Mouse (Mus musculus) heart, embryonic 15.5 days (tissue): Measurements from ENCODE around the gene Stox2. TPM values are rescaled to one million over a fixed set of nuclear protein-coding genes. Genes with fewer than 3 reads are reported as not detected.

Experiments used
- ATAC-seq: fragments of 200-750 bp; cut with Nextera tagmentation; replicated peaks from 2 replicates; pipeline ENCODE4 v1.8.0; 2017; ENCODE audit warnings: low read depth, moderate TSS enrichment; ENCODE audit not compliant: insufficient number of reproducible peaks, insufficient read depth, low FRiP score
- H3K27ac ChIP-seq: fragments of 300-500 bp; sonication (generic); 2 replicates; pipeline ENCODE4 v1.5.1; 2015; ENCODE audit warnings: mild to moderate bottlenecking, inconsistent platforms
- H3K27me3 ChIP-seq: fragments of 300-500 bp; sonication (generic); 2 replicates; pipeline ENCODE4 v1.6.1; 2015; ENCODE audit warnings: inconsistent platforms
- H3K36me3 ChIP-seq: fragments of 300-500 bp; sonication (generic); 2 replicates; pipeline ENCODE4 v1.6.1; 2015; ENCODE audit warnings: mild to moderate bottlenecking, inconsistent platforms
- H3K4me1 ChIP-seq: fragments of 300-500 bp; sonication (generic); replicated peaks from 2 replicates; pipeline ENCODE4 v1.6.1; 2015; ENCODE audit warnings: inconsistent platforms
- H3K4me2 ChIP-seq: fragments of 300-500 bp; sonication (generic); 2 replicates; pipeline ENCODE4 v1.6.1; 2015; ENCODE audit warnings: inconsistent platforms, mild to moderate bottlenecking, moderate library complexity
- H3K4me3 ChIP-seq: fragments of 300-500 bp; sonication (generic); 2 replicates; pipeline ENCODE4 v1.5.1; 2015; ENCODE audit warnings: mild to moderate bottlenecking, inconsistent platforms
- H3K9ac ChIP-seq: fragments of 300-500 bp; sonication (generic); 2 replicates; pipeline ENCODE4 v1.6.1; 2015; ENCODE audit warnings: mild to moderate bottlenecking, inconsistent platforms
- H3K9me3 ChIP-seq: fragments of 300-500 bp; sonication (generic); replicated peaks from 2 replicates; pipeline ENCODE4 v1.6.1; 2016; ENCODE audit warnings: inconsistent platforms
- WGBS: fragments of 180-500 bp; shearing (Covaris S2); methylation state at CpG from one replicate; pipeline ENCODE4 v1.1.7; 2015; ENCODE audit warnings: mixed read lengths; 5-methylcytosine and 5-hydroxymethylcytosine counted together
- polyA plus RNA-seq: library from polyadenylated mRNA; unstranded; fragments of >200 nt; fragmentation: Nextera tagmentation; extraction: Ambion mirVana; gene quantifications from 2 replicates; pipeline ENCODE4 v1.2.1, GENCODE M21; 2015

Stox2 gene
- polyA plus RNA-seq, 1 experiment from 2014 or later = 8.7 TPM

- H3K27me3 ChIP-seq = no peaks in the 10 kb centered on the region
- no peak overlapping the region for H3K4me3 ChIP-seq
- H3K27ac ChIP-seq = no peak overlapping the region
- no peaks in the 10 kb centered on the region for H3K36me3 ChIP-seq
- H3K9ac ChIP-seq = no peak overlapping the region
- WGBS = 72% methylated on average over 17 of the region's 17 CpGs
- no peak for ATAC-seq
- peaks cover 17% of the 10 kb centered on the region for H3K4me1 ChIP-seq
- no peak overlapping the region for H3K4me2 ChIP-seq
- H3K9me3 ChIP-seq = no peaks in the 10 kb centered on the region
Measured at GRCm38 (mm10) chr8:47263070-47263843, 182.9 kb downstream of the Stox2 start.

- no peaks in the 10 kb centered on the region for H3K36me3 ChIP-seq
- H3K9ac ChIP-seq = no peak overlapping the region
- no peaks in the 10 kb centered on the region for H3K9me3 ChIP-seq
- ATAC-seq = no peak
- H3K27me3 ChIP-seq = no peaks in the 10 kb centered on the region
- H3K27ac ChIP-seq = no peak overlapping the region
- no peak overlapping the region for H3K4me3 ChIP-seq
- H3K4me1 ChIP-seq = peaks cover 12% of the 10 kb centered on the region
- no peak overlapping the region for H3K4me2 ChIP-seq
- 39% methylated on average over 12 of the region's 12 CpGs for WGBS
Measured at GRCm38 (mm10) chr8:47260751-47261474, 185.2 kb downstream of the Stox2 start.

DNA sequence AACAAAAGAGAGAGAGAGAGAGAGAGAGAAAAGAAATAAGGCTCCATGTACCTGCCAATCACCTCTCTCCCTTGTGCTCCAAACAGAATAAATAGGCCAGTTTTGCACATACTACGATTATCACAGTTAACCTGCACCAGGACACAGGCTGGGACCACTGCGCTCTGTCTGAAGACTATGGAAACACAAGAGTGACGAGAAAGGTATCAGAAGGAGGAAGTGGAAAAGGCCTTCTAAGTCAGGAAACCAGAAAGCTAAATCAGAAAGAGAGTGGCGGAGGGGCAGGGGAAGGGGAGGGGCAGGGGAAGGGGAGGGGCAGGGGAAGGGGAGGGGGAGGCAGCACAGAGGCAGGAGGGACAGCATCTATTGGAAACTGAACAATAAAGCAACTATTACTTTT is 195.3 kb downstream of the Stox2 start:
- H3K9ac ChIP-seq = no peak overlapping the region
- H3K9me3 ChIP-seq = no peaks in the 10 kb centered on the region
- H3K27me3 ChIP-seq = no peaks in the 10 kb centered on the region
- 0 out of 2 replicates have a peak, but pooled peaks cover 8% of the 10 kb centered on the region for H3K4me1 ChIP-seq
- no peak for ATAC-seq
- no peak overlapping the region for H3K4me3 ChIP-seq
- WGBS = 62% methylated on average over 4 of the region's 4 CpGs
- H3K36me3 ChIP-seq = no peaks in the 10 kb centered on the region
- no peak overlapping the region for H3K4me2 ChIP-seq
- H3K27ac ChIP-seq = no peak overlapping the region

GRCm38 (mm10) chr8:47245116-47245515 is 201.0 kb downstream of the Stox2 start:
- Histone ChIP-seq H3K27ac (no peak overlapping the region), H3K4me1 (peaks cover 21% of the 10 kb centered on the region), H3K4me2 (no peak overlapping the region), H3K36me3 (no peaks in the 10 kb centered on the region), H3K9ac (no peak overlapping the region), H3K27me3 (no peaks in the 10 kb centered on the region), H3K4me3 (no peak overlapping the region), H3K9me3 (no peaks in the 10 kb centered on the region)
- ATAC-seq = no peak
- WGBS = 69% methylated on average over 4 of the region's 4 CpGs

- Histone ChIP-seq H3K27me3 (no peaks in the 10 kb centered on the region), H3K27ac (no peak overlapping the region), H3K36me3 (no peaks in the 10 kb centered on the region), H3K4me3 (no peak overlapping the region), H3K4me1 (peaks cover 23% of the 10 kb centered on the region), H3K9me3 (no peaks in the 10 kb centered on the region), H3K4me2 (no peak overlapping the region), H3K9ac (no peak overlapping the region)
- ATAC-seq = no peak
- 91% methylated on average over 15 of the region's 15 CpGs for WGBS
Measured at GRCm38 (mm10) chr8:47244202-47244601, 202.0 kb downstream of the Stox2 start.

DNA sequence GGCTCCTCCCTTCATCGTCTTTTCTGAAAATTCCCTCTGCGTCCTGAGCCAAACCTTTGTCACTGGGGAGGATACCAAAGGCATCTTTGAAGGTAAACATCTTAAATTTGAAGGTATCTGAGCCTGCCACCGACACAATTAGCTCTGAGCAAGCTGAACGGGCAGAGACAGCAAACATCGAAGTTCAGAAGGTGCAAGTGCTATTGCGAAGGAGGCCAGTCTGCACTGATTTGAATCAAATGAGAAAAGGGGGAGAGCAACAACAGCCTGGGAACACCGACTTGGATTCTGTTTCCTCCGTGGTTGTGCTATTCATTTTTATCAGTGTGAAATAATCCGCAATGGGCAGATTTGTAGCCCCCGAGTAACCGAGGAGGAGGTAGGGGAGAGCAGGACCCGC is 202.5 kb downstream of the Stox2 start:
- no peaks in the 10 kb centered on the region for H3K36me3 ChIP-seq
- no peak for ATAC-seq
- no peaks in the 10 kb centered on the region for H3K9me3 ChIP-seq
- peaks cover 18% of the 10 kb centered on the region for H3K4me1 ChIP-seq
- H3K4me3 ChIP-seq = no peak overlapping the region
- no peaks in the 10 kb centered on the region for H3K27me3 ChIP-seq
- H3K27ac ChIP-seq = 0 out of 2 replicates have a peak overlapping the region, but pooled peaks have one; percentile 1
- peak overlapping the region; percentile 57 for H3K4me2 ChIP-seq
- no peak overlapping the region for H3K9ac ChIP-seq
- 65% methylated on average over 12 of the region's 12 CpGs for WGBS

GRCm38 (mm10) chr8:47243016-47243630 is 203.0 kb downstream of the Stox2 start:
- Histone ChIP-seq H3K27ac (peak overlapping the region; percentile 46), H3K4me1 (peaks cover 18% of the 10 kb centered on the region), H3K9ac (no peak overlapping the region), H3K9me3 (no peaks in the 10 kb centered on the region), H3K27me3 (no peaks in the 10 kb centered on the region), H3K36me3 (no peaks in the 10 kb centered on the region), H3K4me3 (peak overlapping the region; percentile 28), H3K4me2 (peak overlapping the region; percentile 57)
- WGBS = 54% methylated on average over 8 of the region's 8 CpGs
- 0 out of 2 replicates have a peak, but pooled peaks have one; percentile 44 for ATAC-seq

DNA sequence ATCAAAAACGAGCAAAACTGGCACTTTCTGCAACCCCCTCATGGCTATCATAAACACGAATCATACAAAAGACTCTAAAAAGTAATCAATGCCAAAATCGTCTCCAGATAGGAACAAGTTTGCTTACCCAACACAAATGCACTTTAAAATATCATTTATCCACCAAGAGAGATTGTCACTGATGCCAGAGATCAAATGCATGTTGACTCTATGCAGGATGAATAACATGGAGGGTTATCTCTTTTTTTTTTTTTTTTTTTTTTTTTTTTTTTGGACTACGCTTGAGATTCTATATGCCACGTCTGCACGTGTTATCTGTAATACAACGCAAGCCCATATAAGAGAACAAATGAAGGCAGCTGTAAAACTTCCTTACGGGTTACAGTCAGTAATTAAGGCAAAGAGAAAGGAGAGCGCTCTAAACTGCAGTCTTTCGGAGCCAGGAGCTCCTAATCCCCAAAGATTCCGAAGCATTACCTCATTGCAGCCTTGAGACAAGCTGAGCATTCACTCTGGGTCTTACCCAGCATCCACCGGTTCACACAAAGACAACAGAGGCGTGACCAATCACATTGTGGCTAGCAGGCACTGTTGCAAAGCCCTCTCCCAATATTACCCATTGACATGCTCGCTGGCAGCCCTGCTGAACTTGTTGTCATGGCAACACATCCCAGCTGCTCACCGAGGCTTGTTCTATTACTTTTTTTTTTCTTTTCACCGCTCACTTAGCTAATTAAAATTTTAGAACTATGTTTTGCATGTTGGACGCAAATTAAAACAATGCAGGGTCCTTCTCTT is 203.8 kb downstream of the Stox2 start:
- 0 out of 2 replicates have a peak overlapping the region, but pooled peaks have one; percentile 21 for H3K9ac ChIP-seq
- ATAC-seq = peak; percentile 87
- peak overlapping the region; percentile 28 for H3K4me3 ChIP-seq
- peaks cover 18% of the 10 kb centered on the region for H3K4me1 ChIP-seq
- peak overlapping the region; percentile 57 for H3K4me2 ChIP-seq
- 31% methylated on average over 17 of the region's 17 CpGs for WGBS
- H3K27ac ChIP-seq = peak overlapping the region; percentile 46
- H3K9me3 ChIP-seq = no peaks in the 10 kb centered on the region
- H3K27me3 ChIP-seq = no peaks in the 10 kb centered on the region
- no peaks in the 10 kb centered on the region for H3K36me3 ChIP-seq

- Histone ChIP-seq H3K9ac (no peak overlapping the region), H3K36me3 (no peaks in the 10 kb centered on the region), H3K27ac (no peak overlapping the region), H3K9me3 (no peaks in the 10 kb centered on the region), H3K4me2 (peak overlapping the region; percentile 57; the same call in 1 of the 2 replicates), H3K4me3 (no peak overlapping the region), H3K27me3 (no peaks in the 10 kb centered on the region), H3K4me1 (peaks cover 21% of the 10 kb centered on the region)
- no peak for ATAC-seq
- WGBS = 75% methylated on average over 13 of the region's 13 CpGs
Measured at GRCm38 (mm10) chr8:47241421-47242078, 204.6 kb downstream of the Stox2 start.

DNA sequence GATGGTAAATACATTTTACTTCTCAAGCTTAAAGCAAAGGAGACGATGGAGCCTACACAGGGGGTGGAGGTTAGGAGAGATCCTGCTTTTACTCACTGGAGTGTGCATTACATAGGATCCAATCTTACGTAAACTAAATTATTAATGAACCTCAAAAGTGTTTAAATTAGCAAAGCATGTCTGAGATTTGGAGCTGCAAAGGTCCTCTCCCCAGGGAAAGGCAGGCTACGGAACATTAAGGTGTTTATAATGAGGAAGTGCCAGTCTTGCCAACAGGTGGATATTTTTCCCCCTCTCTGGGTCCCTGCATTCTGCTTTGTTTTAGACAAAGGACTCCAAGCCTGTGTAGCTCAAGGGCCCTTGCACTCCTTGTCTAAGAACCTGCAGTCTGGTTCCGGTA is 205.3 kb downstream of the Stox2 start:
- no peak for ATAC-seq
- Histone ChIP-seq H3K27me3 (no peaks in the 10 kb centered on the region), H3K4me2 (no peak overlapping the region), H3K4me3 (no peak overlapping the region), H3K9ac (no peak overlapping the region), H3K27ac (no peak overlapping the region), H3K9me3 (no peaks in the 10 kb centered on the region), H3K36me3 (no peaks in the 10 kb centered on the region), H3K4me1 (peaks cover 23% of the 10 kb centered on the region)
- WGBS = 90% methylated on average over 4 of the region's 4 CpGs
